Comparison of ENCODE assay signal across 8 mouse cellular contexts in genomic region chr10:13005043-13005442, GRCm38 (mm10). TPM values are rescaled to one million over a fixed set of nuclear protein-coding genes. Genes with fewer than 3 reads are reported as not detected.
DNase-seq lines count a peak whose midpoint lies in the region; ATAC-seq and TF ChIP-seq lines count a peak whose summit lies in the region.

Gene Sf3b5 (plus strand): TSS chr10:13005343.

- no peaks in the 10 kb centered on the region for H3K9me3 ChIP-seq in lung, embryonic 15.5 days
- H3K9me3 ChIP-seq in intestine, embryonic 16.5 days (ENCODE audit: control insufficient read depth, low read length) = no peaks in the 10 kb centered on the region
- H3K9me3 ChIP-seq in neural tube, embryonic 13.5 days = no peaks in the 10 kb centered on the region

- no peaks in the 10 kb centered on the region for H3K27me3 ChIP-seq in lung, embryonic 15.5 days
- no peaks in the 10 kb centered on the region for H3K27me3 ChIP-seq in intestine, embryonic 16.5 days (replicated peaks; ENCODE audit: control insufficient read depth, insufficient read depth, low read length)
- no peaks in the 10 kb centered on the region for H3K27me3 ChIP-seq in neural tube, embryonic 13.5 days

- no peak for TF ChIP-seq POLR2A in cortical plate, adult 2 months (IDR thresholded peaks at IDR 0.05; ENCODE audit: extremely low read depth, insufficient read depth, low read length)

- no peak within 1 kb of the TSS for H3K4me3 ChIP-seq in lung, embryonic 15.5 days
- H3K4me3 ChIP-seq in cortical plate, adult 2 months (ENCODE audit: insufficient read depth, low read length) = no peak within 1 kb of the TSS
- H3K4me3 ChIP-seq in intestine, embryonic 16.5 days (ENCODE audit: low read length) = no peak within 1 kb of the TSS
- no peak within 1 kb of the TSS for H3K4me3 ChIP-seq in neural tube, embryonic 13.5 days

- H3K4me1 ChIP-seq in lung, embryonic 15.5 days = peaks cover 10% of the 10 kb centered on the region
- H3K4me1 ChIP-seq in cortical plate, adult 2 months (ENCODE audit: control insufficient read depth, insufficient read depth, low read length) = peaks cover 1% of the 10 kb centered on the region; the same call in 1 of the 2 replicates
- H3K4me1 ChIP-seq in intestine, embryonic 16.5 days (ENCODE audit: control insufficient read depth, insufficient read depth, low read length) = peaks cover 10% of the 10 kb centered on the region
- peaks cover 16% of the 10 kb centered on the region for H3K4me1 ChIP-seq in neural tube, embryonic 13.5 days (replicated peaks)

- no peak for DNase-seq in lung, postnatal 14 days
- no peak for DNase-seq in cerebellum, adult 9-10 months
- DNase-seq in thymus, postnatal 4 days = no peak
- DNase-seq in embryo, embryonic 9.5 days (ENCODE audit: extremely low spot score) = no peak

- no peak within 1 kb of the TSS for H3K27ac ChIP-seq in lung, embryonic 15.5 days
- no peak within 1 kb of the TSS for H3K27ac ChIP-seq in cortical plate, adult 2 months (ENCODE audit: insufficient read depth, low read length)
- no peak within 1 kb of the TSS for H3K27ac ChIP-seq in intestine, embryonic 16.5 days (ENCODE audit: low read length)
- no peak within 1 kb of the TSS for H3K27ac ChIP-seq in neural tube, embryonic 13.5 days (replicated peaks)

- no peak within 1 kb of the TSS for H3K4me2 ChIP-seq in lung, embryonic 15.5 days
- H3K4me2 ChIP-seq in intestine, embryonic 16.5 days (ENCODE audit: low read depth, low read length) = no peak within 1 kb of the TSS
- no peak within 1 kb of the TSS for H3K4me2 ChIP-seq in neural tube, embryonic 13.5 days

- H3K36me3 ChIP-seq in lung, embryonic 15.5 days = no peaks in the 10 kb centered on the region
- no peaks in the 10 kb centered on the region for H3K36me3 ChIP-seq in intestine, embryonic 16.5 days (ENCODE audit: control insufficient read depth, insufficient read depth, low read length)
- H3K36me3 ChIP-seq in neural tube, embryonic 13.5 days = no peaks in the 10 kb centered on the region

- TF ChIP-seq CTCF in cortical plate, adult 2 months (IDR thresholded peaks at IDR 0.05; ENCODE audit: extremely low read depth, insufficient read depth, low read length) = no peak

- WGBS in lung, embryonic 15.5 days = 84% methylated on average over 3 of the region's 3 CpGs
- WGBS in intestine, embryonic 16.5 days = 83% methylated on average over 3 of the region's 3 CpGs
- WGBS in neural tube, embryonic 13.5 days = 90% methylated on average over 3 of the region's 3 CpGs

- no peak for ATAC-seq in lung, embryonic 15.5 days (ENCODE audit: borderline replicate concordance, extremely low read depth, low FRiP score, low TSS enrichment)
- no peak for ATAC-seq in intestine, embryonic 16.5 days
- no peak for ATAC-seq in neural tube, embryonic 13.5 days (ENCODE audit: low read depth)

- no peak within 1 kb of the TSS for H3K9ac ChIP-seq in lung, embryonic 15.5 days
- no peak within 1 kb of the TSS for H3K9ac ChIP-seq in intestine, embryonic 16.5 days (ENCODE audit: low read depth, low read length)
- H3K9ac ChIP-seq in neural tube, embryonic 13.5 days = no peak within 1 kb of the TSS

RNA-seq across cellular contexts. Expression of gene Sf3b5, which starts in this region (rescaled TPM):
- 35.8 and 37.5 TPM in 2 replicates for polyA plus RNA-seq in lung, embryonic 15.5 days (2015; fragmentation: Nextera tagmentation; extraction: Ambion mirVana)
- polyA plus RNA-seq in cortical plate, adult 2 months (2012; rRNA removed) = 21.7 and 23.5 TPM in 2 replicates
- polyA plus RNA-seq in intestine, embryonic 16.5 days (2015; fragmentation: Nextera tagmentation; extraction: Ambion mirVana) = 30.8 and 35.0 TPM in 2 replicates
- polyA plus RNA-seq in neural tube, embryonic 13.5 days (2015; fragmentation: Nextera tagmentation; extraction: Ambion mirVana) = 26.3 and 27.3 TPM in 2 replicates
